Mouse (Mus musculus) cerebellum, adult 11 months (tissue): ENCODE measurements at regions not wholly inside any gene's neighbourhood (a gene's known extent, or its start where the extent isn't known, plus 50 kb on each side); places are given as distances from the start of the nearest gene placed in this dataset.

ENCODE experiments used
- DNase-seq: peaks from one replicate; pipeline ENCODE4 v3.0.0; 2022

DNA sequence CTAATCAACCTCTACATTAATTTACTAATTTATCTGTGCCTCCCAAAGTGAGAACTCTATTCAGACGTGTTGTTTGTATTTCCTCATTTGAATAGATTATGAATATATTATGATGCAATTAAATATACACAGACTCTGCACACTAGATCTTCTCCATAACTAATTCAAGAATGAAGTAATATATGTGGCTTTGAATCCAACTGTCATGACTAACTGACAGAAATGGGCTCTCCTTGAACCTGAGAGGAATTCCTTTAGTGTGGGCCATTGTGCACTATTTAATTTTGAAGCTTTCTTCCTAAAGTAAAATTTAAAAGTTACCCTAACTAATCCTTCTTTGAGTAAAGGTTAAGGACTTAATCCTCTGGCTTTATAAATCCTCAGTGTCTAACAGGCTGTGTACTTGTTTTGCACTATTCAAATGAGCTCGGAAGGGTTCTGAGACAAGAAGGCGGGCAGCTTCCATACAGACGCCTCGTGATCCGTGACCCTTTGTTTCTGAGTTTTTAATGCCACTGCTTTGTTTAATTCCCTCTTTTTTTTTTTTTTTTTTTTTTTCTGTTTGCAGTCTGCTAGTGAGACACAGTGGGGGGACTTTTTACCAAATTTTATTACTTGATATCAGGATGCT lies 128.0 kb upstream of the Sox2 start:
- no peak for DNase-seq

DNA sequence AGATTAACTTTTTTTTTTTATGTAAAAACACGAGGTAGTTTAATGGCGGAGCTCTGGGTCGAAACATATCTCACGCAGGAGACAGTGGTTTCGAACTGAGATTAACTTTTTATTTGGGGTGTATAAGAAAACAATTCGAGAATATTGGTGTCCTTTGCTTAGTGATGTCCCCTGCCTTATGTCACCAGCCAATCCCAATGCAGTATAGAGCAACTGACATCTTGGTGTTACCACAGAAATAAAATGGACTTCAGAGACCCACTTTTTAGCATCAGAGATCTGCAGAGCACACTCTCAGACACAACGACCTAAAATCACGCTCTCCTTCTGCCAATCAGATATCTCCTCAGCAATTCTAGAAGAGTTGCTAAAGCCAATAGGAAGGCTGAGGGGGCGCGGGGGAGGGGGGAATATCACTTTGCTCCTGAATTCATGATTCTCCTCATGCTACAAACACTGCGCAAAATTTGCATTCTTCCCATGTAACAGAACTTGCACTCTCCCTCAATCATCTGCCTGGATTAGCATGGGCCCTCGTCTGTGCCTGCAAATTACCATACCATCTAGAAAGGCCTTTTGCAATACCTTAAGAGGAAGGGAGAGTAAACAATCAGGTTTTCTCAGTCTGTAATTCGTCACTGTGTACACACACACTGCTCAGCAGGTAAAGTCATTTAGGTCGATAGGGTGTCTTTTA lies 128.7 kb upstream of the Sox2 start:
- DNase-seq, result no peak

DNA sequence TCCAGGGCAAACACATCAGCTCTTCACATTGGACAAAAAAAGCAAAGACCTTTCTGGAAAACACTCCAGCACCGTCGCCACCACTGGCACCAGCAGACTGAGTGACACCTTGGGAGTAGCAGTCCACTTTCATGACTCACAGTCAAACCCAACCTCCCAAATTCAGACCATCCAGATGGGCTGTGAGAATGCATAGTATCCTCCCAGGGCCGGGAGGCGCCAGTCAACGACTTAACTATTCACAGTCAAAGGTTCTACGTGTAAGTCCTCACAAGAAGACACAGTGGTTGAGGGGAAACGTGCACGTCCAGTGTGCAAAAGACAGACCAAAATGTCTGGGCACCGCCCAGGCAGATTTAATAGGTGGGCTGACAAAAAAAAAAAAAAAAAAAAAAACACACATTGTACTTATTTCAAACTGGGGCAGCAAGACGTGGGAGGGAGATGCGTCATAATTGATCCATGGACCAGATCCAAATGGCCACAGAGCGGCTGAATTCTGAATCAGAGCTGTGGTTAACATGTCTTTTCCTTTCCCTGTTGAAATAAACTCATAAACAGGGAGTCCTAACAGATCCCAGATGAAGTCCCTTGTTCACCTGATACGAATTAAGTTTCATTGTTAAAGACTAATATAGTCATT lies 137.6 kb upstream of the Sox2 start:
- no peak for DNase-seq

DNA sequence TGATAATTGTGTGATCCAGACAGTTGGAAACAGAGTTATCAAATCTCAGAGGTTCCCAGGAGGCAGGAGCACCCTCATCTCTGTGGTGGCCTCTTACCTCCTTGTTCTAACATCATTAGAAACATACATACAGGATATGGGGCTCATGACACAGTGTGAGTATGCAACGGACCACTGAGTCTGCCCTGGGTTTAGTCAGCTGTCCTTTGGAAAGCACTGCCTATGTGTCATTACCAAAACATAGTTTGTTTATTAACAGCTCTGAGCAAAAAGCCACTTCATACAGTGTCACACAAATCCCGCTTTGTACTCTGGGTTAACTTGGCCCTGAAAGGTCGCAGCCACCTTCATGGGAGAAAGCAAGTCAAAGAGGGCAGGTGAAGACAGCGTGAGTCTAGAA lies 139.5 kb upstream of the Sox2 start:
- DNase-seq, result no peak

DNA sequence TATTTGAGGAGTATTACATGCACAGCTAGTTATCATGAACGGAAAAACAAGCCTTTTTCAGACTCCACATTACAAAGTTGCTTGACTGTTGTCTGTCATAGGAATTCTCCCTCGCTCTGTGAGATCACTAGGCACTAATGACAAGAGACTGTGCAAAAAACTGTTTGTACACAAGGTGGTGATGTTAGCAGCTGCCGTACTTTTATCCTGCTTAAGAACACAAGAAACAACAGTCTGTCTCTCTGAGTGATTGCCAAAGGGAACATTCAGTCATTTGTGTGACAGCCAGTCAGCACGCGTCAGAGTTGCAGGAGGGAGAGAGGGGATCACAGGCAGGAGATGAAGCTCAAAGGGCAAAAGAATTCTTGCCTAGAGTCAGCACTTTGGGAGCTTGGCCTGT lies 141.0 kb upstream of the Sox2 start:
- DNase-seq, result no peak

DNA sequence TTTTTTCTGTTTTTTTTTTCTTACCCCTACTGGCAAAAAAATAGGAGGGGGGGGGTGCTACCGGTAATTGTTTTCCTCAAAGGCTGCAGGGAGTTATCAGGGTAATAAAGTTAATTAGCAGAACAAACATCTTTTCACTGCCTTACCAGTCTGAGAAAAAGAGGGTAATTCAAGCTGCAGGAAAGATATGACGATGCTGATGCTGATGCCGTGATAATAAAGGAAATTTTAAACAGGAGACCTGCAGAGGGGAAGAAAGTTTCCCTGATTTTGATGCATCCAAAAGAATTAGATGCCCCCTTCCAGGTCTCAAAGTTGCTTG lies 145.7 kb upstream of the Sox2 start:
- no peak for DNase-seq

DNA sequence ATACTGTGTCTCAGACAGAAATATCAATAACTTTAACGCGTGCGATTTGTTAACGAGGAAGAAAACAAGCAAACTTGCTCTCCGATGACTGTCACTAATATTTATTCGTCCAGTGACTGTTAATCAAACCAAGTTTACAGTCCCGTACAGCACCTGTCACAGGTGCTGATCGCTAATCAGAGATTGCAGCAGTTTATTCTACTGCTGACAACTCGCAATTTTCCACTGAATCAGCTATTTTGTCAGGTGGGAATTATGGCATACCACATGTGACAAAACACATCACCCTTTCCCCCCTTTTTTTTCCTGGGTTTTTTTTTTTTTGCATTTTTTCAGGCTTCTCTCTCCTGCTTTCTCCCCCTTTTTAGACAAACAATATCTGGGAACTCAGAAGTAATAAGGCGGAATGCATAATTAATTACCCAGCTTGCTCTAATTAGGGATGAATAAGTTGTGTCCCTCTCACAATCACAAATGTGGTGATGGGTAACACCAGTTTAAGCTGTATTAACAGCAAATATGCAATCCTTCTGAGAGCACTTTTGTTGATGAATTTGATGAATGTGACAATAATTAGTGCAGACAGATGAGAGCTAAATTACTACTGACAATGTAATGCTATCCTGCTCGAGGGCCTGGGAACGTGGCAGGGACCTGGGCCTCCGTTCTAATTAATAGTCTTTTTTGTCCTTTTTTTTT lies 146.2 kb upstream of the Sox2 start:
- no peak for DNase-seq

DNA sequence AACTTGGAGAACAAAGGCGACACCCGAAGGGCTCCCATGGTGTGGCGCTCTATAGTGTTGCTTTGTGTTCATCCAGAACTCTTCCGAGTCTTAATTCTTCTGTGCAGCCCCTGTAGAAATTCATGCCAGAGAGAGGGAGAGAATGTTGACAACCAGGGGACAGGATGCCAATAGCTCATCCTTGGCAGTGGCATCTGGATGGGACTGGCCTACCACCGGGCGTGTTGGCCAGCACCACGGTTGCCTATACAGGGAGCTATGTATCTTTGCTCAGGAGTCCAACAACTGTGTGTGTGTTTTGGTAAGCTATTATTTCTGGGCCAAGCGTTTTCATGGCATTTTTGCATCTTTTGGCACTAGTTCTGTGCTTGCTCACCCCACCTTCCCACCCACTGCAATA lies 153.4 kb upstream of the Sox2 start:
- DNase-seq, result no peak

DNA sequence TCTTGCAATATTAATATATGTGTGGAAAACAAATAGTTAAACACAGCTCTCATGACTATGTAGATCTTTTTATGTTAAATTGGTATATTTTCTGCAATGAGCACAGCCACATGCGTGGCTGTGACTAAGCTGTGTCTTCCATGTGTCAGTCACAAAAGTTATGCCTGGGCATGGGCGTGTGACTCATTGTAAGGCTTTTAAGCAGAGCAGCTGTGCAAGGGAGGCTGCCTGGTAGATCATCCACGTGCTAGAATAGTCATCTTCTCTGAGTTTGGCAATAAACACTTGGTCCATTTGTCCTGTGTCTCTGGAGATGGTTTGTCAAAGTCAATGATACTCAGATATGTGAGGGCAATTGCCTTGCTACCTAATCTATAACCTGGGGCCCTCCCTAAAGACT lies 154.6 kb upstream of the Sox2 start:
- no peak for DNase-seq

DNA sequence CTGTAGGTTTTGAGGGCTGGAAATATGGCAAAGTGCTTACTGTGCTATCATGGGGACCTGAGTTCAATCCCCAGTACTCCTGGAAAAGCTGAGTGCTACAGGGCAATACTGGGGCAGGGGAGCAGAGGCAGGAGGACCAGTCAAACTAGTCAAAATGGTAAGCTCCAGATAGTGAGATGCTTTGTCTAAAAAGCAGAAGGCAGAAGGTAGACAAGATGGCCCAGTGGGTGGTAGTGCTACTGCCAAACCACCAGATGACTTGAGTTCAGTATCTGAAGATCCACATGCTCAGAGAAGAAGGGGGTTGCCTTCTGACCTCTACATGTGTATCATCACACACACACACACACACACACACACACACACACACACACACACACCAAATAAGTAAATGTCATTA lies 156.3 kb upstream of the Sox2 start:
- DNase-seq, result no peak

DNA sequence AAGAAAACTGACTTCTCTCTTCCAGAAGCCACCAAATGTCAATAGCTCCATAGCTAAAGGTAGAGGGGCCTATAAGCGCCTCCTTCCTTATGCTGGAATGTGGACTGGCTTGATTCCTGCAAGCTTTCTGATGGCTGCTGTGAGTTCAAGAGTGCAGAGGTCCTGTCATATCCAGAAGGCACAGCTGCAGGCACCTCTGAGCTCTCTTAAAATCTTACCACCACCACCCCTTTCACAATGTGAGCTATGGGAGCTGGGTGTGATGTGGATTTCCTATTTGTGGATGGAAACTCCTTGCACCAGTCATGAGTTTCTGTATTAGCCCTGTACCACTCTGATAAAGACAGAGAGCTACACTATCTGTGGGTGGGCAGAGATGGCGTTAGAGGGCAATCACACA lies 161.2 kb upstream of the Sox2 start:
- DNase-seq, result no peak

DNA sequence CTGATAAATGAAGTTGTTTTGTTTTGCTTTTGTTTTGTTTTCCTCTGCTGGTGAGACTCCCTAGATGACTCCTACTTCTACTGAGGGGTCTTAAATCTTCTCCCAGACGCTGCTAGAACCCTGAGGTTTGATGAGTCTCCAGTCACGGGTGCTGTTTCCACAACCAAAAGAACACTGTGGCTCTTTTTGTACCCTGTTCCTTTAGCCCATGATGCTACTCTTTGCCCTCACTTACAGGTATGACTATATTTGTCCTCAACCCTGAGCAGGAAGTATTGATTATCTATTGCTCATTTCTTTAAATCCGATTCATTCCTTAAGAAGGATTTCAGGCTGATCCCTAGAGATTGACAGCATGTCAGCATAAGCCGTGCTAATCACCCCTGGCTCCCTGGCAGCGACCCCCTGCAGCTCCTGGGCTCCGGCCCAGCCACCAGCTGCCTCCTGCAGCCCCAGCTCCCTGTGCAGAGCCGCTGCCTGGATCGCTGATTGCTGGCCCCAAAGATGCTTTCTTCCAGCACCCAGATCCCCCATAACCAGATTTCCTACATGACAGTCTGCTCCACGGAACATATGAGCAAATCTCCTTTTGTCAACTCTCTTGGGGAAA lies 163.7 kb upstream of the Sox2 start:
- DNase-seq, result no peak

DNA sequence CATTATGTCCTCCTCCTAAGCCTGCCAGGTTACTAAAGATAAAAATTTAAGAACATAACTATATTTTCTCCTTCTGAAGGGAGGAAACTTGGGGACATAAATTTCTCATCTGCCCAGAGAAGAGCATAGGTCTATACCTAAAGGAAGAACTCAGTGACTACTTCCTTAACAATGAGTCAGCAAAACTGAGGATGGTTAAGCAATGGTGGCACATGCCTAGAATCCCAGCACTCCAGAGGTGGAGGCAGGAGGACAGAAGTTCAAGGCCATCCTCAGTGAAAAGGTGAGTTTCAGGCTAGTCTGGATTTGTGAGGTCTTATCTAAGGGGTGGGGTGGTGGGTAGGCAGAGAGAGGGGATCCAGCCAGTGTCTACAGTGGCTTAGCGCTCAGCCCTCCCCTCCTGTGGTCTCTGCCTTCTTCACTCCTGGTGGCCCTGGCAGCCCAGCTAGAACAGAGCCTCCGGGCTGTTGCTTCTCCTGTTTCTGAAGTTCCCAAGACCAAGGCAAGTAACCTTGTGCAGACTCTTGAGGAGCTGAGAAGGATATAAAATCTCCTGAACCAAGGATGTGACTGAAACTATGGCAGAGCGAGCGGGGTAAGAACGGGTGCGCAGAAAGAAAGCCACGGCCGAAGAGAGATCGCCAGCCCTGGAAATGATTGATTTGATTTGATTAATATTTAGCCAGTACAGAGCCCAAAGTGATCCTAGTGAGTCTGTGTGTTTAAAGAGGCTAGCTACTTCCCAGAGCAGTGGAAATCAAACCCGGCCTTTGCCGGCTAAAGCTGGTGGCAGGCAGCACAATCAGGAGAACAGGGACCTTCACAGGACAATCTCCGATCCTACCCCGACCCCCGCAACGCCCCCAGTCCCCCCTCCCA lies 164.6 kb upstream of the Sox2 start:
- no peak for DNase-seq

DNA sequence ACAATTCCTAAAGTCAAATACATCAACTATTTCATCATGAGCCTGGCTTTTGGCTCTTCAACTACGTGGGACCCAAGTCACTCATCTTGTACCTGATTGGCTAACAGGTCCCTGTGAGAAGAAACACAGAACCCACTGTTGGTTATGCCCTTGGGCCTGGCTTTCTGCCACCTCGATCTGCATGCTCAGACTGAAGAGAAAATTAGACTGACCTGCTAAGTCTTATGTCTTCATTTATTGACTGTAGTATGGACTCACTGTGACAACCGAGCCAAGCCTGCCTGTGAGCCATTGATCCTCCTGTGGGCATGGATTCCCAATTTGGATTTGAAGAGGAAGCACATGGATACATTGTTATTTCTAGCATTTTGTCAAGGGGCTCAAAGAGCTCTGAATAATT lies 166.3 kb upstream of the Sox2 start:
- DNase-seq, result no peak

DNA sequence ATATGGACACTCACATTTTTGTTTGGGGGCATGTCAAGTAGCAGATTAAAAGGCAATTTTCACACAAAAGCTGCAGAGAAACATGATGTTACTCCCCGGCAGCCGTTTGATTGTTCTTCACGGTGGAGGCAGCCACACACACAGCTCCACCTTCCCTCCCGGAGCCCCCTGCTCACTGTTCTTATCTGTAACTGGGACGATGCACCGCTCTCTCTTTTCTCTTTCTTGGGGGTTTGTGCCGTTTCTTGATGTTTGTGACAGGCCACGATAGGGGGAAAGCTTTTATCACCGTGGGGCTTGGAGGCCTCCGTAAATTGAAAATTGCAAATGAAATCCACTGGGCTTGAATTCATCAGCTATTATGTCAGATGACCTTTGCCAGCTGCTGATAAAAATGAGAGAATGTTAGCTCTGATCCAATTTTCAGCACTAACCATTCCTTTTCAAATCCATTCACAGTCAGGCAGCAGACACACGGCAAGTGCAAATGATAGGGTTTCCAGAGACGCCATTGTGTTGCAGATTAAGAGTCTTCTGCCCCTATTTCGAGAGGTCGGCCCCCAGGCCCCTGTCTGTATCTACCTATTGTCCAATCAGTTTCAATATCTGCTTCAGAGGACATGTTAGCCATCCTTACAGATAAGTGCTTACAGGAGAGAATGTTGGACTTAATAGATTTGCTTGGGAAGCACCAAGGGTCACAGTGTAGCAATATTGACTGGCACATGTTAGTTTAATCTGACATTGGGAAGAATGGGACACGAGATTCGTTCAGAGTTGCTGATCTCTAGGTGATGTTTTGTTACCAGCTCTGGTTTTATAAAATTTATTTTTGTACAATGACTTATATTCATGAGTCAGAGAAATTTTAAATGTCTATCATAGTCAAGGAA lies 168.1 kb upstream of the Sox2 start:
- no peak for DNase-seq

DNA sequence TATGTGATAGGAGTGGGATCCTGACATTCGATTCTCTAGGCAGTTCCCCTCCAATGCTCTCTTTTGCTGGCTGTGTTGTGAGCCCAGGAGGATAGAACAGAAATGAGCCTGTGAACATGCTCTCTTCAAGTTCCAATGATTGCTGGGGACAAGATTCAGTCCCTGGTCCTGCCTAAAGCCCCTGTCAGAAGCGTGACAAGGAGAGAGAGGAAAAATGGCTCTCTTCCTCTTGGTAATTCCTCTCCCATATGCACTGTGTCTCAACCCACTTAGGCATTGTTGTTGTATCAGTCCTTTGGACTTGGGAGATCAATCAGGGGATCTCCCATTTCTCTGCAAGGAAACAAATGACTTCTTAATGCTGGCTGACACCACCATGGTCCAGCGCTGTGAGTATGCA lies 168.9 kb upstream of the Sox2 start:
- no peak for DNase-seq

DNA sequence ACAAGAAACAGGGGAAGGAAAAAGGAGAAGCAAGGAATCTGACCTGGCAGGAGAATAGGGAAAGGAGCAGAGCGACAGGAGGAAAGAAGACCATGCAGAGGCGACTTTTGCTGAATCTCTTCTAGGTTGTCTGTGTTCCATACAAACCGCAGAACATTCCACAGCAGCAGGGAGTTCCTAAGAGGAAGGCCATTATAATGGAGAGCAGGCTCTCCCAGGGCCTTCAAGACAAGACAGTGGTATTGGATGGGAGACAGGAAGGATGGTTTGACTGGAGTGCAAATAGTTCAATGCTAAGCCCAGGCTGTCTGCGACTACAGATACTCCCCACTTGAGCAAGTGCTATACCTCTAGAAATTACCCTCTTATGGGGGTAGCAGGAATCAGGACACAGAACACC lies 176.1 kb upstream of the Sox2 start:
- DNase-seq, result no peak

DNA sequence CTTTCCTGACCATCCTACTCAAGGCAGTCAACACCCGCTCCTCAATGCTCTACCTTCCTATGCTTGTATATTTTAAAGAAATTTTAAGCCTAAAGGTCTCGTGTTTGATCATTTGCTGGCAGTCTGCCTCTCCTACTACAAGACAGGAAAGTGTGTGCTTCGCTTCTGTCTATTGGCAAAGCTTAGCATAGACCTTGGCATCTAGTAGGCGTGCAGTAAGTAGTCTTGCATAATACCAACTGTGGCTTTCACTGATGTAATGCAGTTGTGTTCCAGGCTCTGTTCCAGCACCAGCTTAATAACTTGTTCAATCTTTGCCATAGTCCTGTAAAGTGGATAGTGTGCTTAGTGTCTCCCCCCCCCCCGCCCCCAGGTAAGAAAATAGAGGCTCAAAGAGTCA lies 179.5 kb upstream of the Sox2 start:
- no peak for DNase-seq

DNA sequence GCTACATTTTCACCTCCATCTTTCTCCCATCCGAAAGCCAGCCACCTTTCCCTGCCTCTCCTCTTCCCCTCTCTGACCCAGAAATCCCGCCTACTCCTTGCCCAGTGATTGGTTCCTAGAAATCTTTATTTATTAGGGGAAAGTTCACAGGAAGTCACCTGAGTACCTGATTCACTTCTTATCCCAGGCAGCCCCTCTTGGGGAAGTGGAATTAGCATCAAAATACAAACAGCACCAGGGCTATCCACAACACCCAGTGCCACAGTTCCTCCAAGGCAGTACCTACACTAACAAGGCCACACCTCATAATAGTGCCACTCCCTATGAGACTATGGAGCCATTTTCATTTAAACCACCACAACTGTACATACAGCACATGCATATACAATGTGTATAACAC lies 180.3 kb upstream of the Sox2 start:
- no peak for DNase-seq

DNA sequence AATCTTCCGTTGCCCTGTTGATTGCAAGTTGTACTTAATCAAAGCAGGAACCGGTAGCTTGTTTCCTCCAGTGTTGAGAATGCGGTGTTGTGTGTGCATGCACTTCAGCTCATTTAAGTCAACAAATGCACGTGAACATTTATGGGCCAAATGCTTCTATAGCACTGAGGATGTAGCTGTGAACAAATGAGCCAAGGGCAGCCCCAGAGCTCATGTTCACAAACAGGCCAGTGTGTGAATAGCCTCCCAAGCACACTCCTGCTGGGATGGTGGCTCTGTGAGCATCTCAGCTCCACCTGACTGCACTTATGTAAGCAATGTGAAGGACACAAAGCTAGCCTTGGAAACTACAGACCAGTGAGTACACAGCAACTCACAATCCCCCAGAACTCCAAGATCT lies 183.9 kb upstream of the Sox2 start:
- DNase-seq, result no peak

DNA sequence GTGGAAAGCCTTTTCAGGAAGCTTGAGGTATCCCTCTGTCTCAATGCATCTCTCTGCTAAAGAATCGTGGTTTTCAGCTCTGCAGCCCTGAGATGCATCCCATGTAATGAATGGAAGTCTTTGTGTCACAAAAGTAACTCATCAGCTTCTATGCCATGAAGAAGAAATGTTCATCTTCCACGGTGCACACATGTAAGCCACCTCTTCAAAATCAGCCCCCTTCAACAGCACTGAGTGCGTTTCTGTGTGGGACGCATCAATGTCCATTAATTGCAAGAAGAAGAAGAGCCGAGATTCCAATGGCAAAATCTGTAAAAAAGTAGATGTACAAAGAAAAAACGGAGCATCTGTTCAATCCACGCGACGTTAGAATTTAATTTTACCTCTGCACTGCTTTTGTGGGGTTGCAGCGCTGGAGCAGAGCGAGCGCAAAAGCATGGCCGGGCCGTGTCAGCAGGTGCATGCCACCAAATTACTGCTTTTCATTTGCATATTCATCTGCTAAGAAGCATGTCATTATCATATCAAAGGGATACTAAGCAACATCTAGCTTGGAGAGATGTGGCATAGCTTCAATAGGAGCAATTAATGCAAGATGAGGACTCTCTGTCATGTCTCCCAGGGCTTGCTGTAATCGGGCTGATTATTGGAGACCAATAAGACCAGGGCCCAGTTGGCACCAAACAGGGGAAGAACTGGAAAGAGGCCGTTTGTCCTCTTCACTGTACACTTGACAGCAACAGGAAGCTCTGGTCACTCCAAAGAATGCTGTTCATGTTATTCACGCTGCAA lies 185.0 kb upstream of the Sox2 start:
- DNase-seq, result no peak
